In the genomic region with DNA sequence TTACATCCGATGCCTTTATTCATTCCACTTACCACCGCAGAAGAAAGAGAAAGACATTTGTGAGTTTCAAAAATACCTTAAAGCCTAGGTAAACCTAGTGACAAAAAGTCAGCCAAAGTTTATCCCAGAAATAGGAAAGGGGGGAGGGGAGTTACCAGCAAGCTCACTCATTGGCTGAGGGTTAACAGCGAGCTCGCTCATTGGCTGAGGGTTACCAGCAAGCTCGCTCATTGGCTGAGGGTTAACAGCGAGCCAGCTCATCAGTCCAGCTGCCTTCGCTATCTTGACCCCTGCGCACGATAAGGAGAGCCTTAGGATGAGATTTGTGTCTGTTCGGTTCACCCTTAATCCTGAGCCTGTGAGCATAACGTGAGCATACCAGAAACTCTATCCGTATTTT, we compare ENCODE assay signal across 11 mouse cellular contexts. TPM values are rescaled to one million over a fixed set of nuclear protein-coding genes. Genes with fewer than 3 reads are reported as not detected.
DNase-seq lines count a peak whose midpoint lies in the region; ATAC-seq lines count a peak whose summit lies in the region.
"Had no signal": no experiment of that assay in that cellular context is flagged by ENCODE, and none has a peak within 500 bp of the region (broad histone marks: within the 10 kb centered on the region; RNA-seq: fewer than 3 reads in every experiment).

No protein-coding gene starts in this region.

- WGBS in kidney, embryonic 14.5 days: 16% methylated on average over 12 of the region's 12 CpGs
- WGBS in embryonic facial prominence, embryonic 15.5 days: 17% methylated on average over 12 of the region's 12 CpGs
- whole genome bisulfite sequencing in limb, embryonic 13.5 days: 15% methylated on average over 12 of the region's 12 CpGs

- H3K27me3 ChIP-seq in kidney, embryonic 14.5 days (ENCODE audit: control insufficient read depth, insufficient read depth, low read length): no peaks in the 10 kb centered on the region
- H3K27me3 ChIP-seq in embryonic facial prominence, embryonic 15.5 days: no peaks in the 10 kb centered on the region
- H3K27me3 ChIP-seq in limb, embryonic 13.5 days: no peaks in the 10 kb centered on the region; the same call in 1 of the 2 replicates

- no peaks in the 10 kb centered on the region for H3K4me1 ChIP-seq in kidney, embryonic 14.5 days (ENCODE audit: control insufficient read depth, insufficient read depth, low read length)
- H3K4me1 ChIP-seq in embryonic facial prominence, embryonic 15.5 days: no peaks in the 10 kb centered on the region
- peaks cover 8% of the 10 kb centered on the region; the same call in 1 of the 2 replicates for H3K4me1 ChIP-seq in limb, embryonic 13.5 days

- no peaks in the 10 kb centered on the region for H3K36me3 ChIP-seq in kidney, embryonic 14.5 days (ENCODE audit: control insufficient read depth, insufficient read depth, low read length)
- no peaks in the 10 kb centered on the region for H3K36me3 ChIP-seq in embryonic facial prominence, embryonic 15.5 days
- H3K36me3 ChIP-seq in limb, embryonic 13.5 days: no peaks in the 10 kb centered on the region

- no peak for DNase-seq in kidney, adult 9 months
- peak; percentile 49 for DNase-seq in retina, postnatal 1 day
- DNase-seq in adrenal gland, postnatal 10 days: no peak
- no peak for DNase-seq in ovary, adult 18-20 months (ENCODE audit: low spot score)
- DNase-seq: cerebellum, adult 11 months; kidney, postnatal 10 days had no signal

- 0 out of 2 replicates have a peak, but pooled peaks have one; percentile 66 for ATAC-seq in kidney, embryonic 14.5 days (ENCODE audit: low FRiP score, low TSS enrichment)
- no peak for ATAC-seq in embryonic facial prominence, embryonic 15.5 days (ENCODE audit: insufficient number of reproducible peaks, low FRiP score, low TSS enrichment, low read depth)
- peak; percentile 75 for ATAC-seq in limb, embryonic 13.5 days (ENCODE audit: low FRiP score, low read depth)
- ATAC-seq in megakaryocyte, adult 5-6 weeks (ENCODE audit: poor library complexity, severe bottlenecking): no peak

- no peak overlapping the region for H3K9ac ChIP-seq in kidney, embryonic 14.5 days (ENCODE audit: low read depth, low read length)
- no peak overlapping the region for H3K9ac ChIP-seq in embryonic facial prominence, embryonic 15.5 days
- H3K9ac ChIP-seq in limb, embryonic 13.5 days: no peak overlapping the region

- H3K4me2 ChIP-seq in kidney, embryonic 14.5 days (replicated peaks; ENCODE audit: low read depth, low read length): peak overlapping the region; percentile 17
- H3K4me2 ChIP-seq in embryonic facial prominence, embryonic 15.5 days (replicated peaks): 0 out of 2 replicates have a peak overlapping the region, but pooled peaks have one; percentile 19
- H3K4me2 ChIP-seq in limb, embryonic 13.5 days (replicated peaks): peak overlapping the region; percentile 51

- H3K9me3 ChIP-seq in kidney, embryonic 14.5 days (ENCODE audit: control insufficient read depth, low read length): no peaks in the 10 kb centered on the region
- H3K9me3 ChIP-seq in embryonic facial prominence, embryonic 15.5 days (replicated peaks): no peaks in the 10 kb centered on the region
- H3K9me3 ChIP-seq in limb, embryonic 13.5 days: peaks cover 3% of the 10 kb centered on the region; the same call in 1 of the 2 replicates

- H3K27ac ChIP-seq in kidney, embryonic 14.5 days (ENCODE audit: low read depth, low read length): no peak overlapping the region
- H3K27ac ChIP-seq in embryonic facial prominence, embryonic 15.5 days (replicated peaks): no peak overlapping the region
- no peak overlapping the region for H3K27ac ChIP-seq in limb, embryonic 13.5 days

- no peak overlapping the region for H3K4me3 ChIP-seq in kidney, embryonic 14.5 days (ENCODE audit: low read length)
- H3K4me3 ChIP-seq in embryonic facial prominence, embryonic 15.5 days (replicated peaks): no peak overlapping the region
- H3K4me3 ChIP-seq in limb, embryonic 13.5 days: no peak overlapping the region

RNA-seq across cellular contexts. Expression of a gene that starts 6.9 kb away (rescaled TPM):
- 54.4 and 88.8 TPM in 2 replicates for polyA plus RNA-seq in kidney, embryonic 14.5 days (2014; fragmentation: Nextera tagmentation; extraction: Ambion mirVana)
- 76.2 and 77.9 TPM in 2 replicates for polyA plus RNA-seq in embryonic facial prominence, embryonic 15.5 days (2015; fragmentation: Nextera tagmentation; extraction: Ambion mirVana)
- 104 and 106 TPM in 2 replicates for polyA plus RNA-seq in limb, embryonic 13.5 days (2015; fragmentation: Nextera tagmentation; extraction: Ambion mirVana)
- total RNA-seq in megakaryocyte, adult 5-6 weeks (2015): 0.07 and 1.8 TPM in 2 replicates
- total RNA-seq in megakaryocyte, adult 5-6 weeks (2017): 1.2 and 1.8 TPM in 2 replicates
- total RNA-seq in adrenal gland, postnatal 10 days (2021): 10 to 100 TPM; 82.6 to 87.9 TPM
- total RNA-seq: neutrophil, adult 5-6 weeks had no signal

Comparison
In these comparisons a context has a peak if more than half of its experiments do, and no peak if none do; other contexts are left out.
1. ATAC-seq: peak in kidney, embryonic 14.5 days (single experiment) and limb, embryonic 13.5 days (single experiment); none in embryonic facial prominence, embryonic 15.5 days (single experiment) and megakaryocyte, adult 5-6 weeks (single experiment).
2. Peak in every context shown above with its lines, with median percentiles within 50 percentile points of each other: H3K4me2 ChIP-seq.